Mouse (Mus musculus) testis, adult 2 months (tissue): Measurements from ENCODE around the gene Mss51.

Source experiments
- CTCF ChIP-seq: fragments of 200-500 bp; IDR thresholded peaks from 2 replicates; pipeline ENCODE4 v1.5.1; 2012; ENCODE audit warnings: low read depth, mild to moderate bottlenecking, inconsistent platforms, low read length, moderate library complexity; ENCODE audit not compliant: control insufficient read depth, insufficient read depth, insufficient replicate concordance
- POLR2A ChIP-seq: fragments of 200-500 bp; IDR thresholded peaks from 2 replicates; pipeline ENCODE4 v1.6.1; 2012; ENCODE audit warnings: low read depth, mild to moderate bottlenecking, inconsistent platforms, low read length, moderate library complexity; ENCODE audit not compliant: control insufficient read depth

- TF ChIP-seq CTCF (no peak), POLR2A (no peak)
Observed at GRCm38 (mm10) chr14:20478385-20478784, 18.3 kb downstream of the Mss51 start.
